Mouse (Mus musculus): ENCODE measurements around the gene Notch1.

Notch1 gene

GRCm38 (mm10) chr2:26500599-26501370 lies 15.7 kb downstream of the Notch1 start:
- no peak for DNase-seq (ENCODE audit: low spot score in 2 of 2)

- DNase-seq (ENCODE audit: low spot score in 2 of 2), result no peak
Observed at GRCm38 (mm10) chr2:26500027-26500598, 16.4 kb downstream of the Notch1 start.

- no peak for DNase-seq (ENCODE audit: low spot score in 2 of 2)
Observed at GRCm38 (mm10) chr2:26498694-26499093, 17.8 kb downstream of the Notch1 start.

GRCm38 (mm10) chr2:26497861-26498533 lies 18.5 kb downstream of the Notch1 start:
- DNase-seq (ENCODE audit: low spot score in 2 of 2), result peak; percentile 67 to 72

- no peak for DNase-seq (ENCODE audit: low spot score in 2 of 2)
Observed at GRCm38 (mm10) chr2:26496451-26496850, 20.0 kb downstream of the Notch1 start.

- DNase-seq (ENCODE audit: low spot score in 2 of 2), result no peak
Observed at GRCm38 (mm10) chr2:26495701-26496100, 20.8 kb downstream of the Notch1 start.

- DNase-seq (ENCODE audit: low spot score in 2 of 2), result no peak
Observed at GRCm38 (mm10) chr2:26494991-26495390, 21.5 kb downstream of the Notch1 start.

GRCm38 (mm10) chr2:26494396-26494795 lies 22.1 kb downstream of the Notch1 start:
- no peak for DNase-seq (ENCODE audit: low spot score in 2 of 2)

GRCm38 (mm10) chr2:26493021-26493781 lies 23.3 kb downstream of the Notch1 start:
- DNase-seq (ENCODE audit: low spot score in 2 of 2), result peak in 1 of 2 experiments; percentile 77

GRCm38 (mm10) chr2:26490760-26491301 lies 25.6 kb downstream of the Notch1 start:
- peak; percentile 74 to 83 for DNase-seq (ENCODE audit: low spot score in 2 of 2)

- DNase-seq (ENCODE audit: low spot score in 2 of 2), result no peak
Observed at GRCm38 (mm10) chr2:26488535-26489135, 27.8 kb downstream of the Notch1 start.

- peak; percentile 57 to 71 for DNase-seq (ENCODE audit: low spot score in 2 of 2)
Observed at GRCm38 (mm10) chr2:26487322-26488021, 29.0 kb downstream of the Notch1 start.

GRCm38 (mm10) chr2:26486835-26487321 lies 29.6 kb downstream of the Notch1 start:
- DNase-seq (ENCODE audit: low spot score in 2 of 2), result peak in 1 of 2 experiments; percentile 51

GRCm38 (mm10) chr2:26486264-26486810 lies 30.1 kb downstream of the Notch1 start:
- no peak for DNase-seq (ENCODE audit: low spot score in 2 of 2)

GRCm38 (mm10) chr2:26485710-26486109 lies 30.8 kb downstream of the Notch1 start:
- no peak for DNase-seq (ENCODE audit: low spot score in 2 of 2)

- no peak for DNase-seq (ENCODE audit: low spot score in 2 of 2)
Observed at GRCm38 (mm10) chr2:26485278-26485677, 31.2 kb downstream of the Notch1 start.

- no peak for DNase-seq (ENCODE audit: low spot score in 2 of 2)
Observed at GRCm38 (mm10) chr2:26484169-26484568, 32.3 kb downstream of the Notch1 start.

GRCm38 (mm10) chr2:26483230-26483869 lies 33.1 kb downstream of the Notch1 start:
- peak in 1 of 2 experiments; percentile 63 for DNase-seq (ENCODE audit: low spot score in 2 of 2)

GRCm38 (mm10) chr2:26482824-26483223 lies 33.6 kb downstream of the Notch1 start:
- no peak for DNase-seq (ENCODE audit: low spot score in 2 of 2)
